Mouse (Mus musculus) neural tube, embryonic 13.5 days (tissue): ENCODE results near the gene Hnf4a. TPM values are rescaled to one million over a fixed set of nuclear protein-coding genes. Genes with fewer than 3 reads are reported as not detected.

Source experiments
- ATAC-seq: fragments of 200-750 bp; cut with Nextera tagmentation; 2 replicates; pipeline ENCODE4 v1.8.0; 2017; ENCODE audit warnings: low read depth, mild to moderate bottlenecking, moderate TSS enrichment, moderate library complexity
- H3K27ac ChIP-seq: fragments of 300-500 bp; sonication (generic); replicated peaks from 2 replicates; pipeline ENCODE4 v1.5.1; 2015; ENCODE audit warnings: moderate library complexity, mild to moderate bottlenecking, inconsistent platforms
- H3K27me3 ChIP-seq: fragments of 300-500 bp; sonication (generic); 2 replicates; pipeline ENCODE4 v1.6.1; 2015; ENCODE audit warnings: mild to moderate bottlenecking, inconsistent platforms
- H3K36me3 ChIP-seq: fragments of 300-500 bp; sonication (generic); 2 replicates; pipeline ENCODE4 v1.6.1; 2015; ENCODE audit warnings: mild to moderate bottlenecking, inconsistent platforms
- H3K4me1 ChIP-seq: fragments of 300-500 bp; sonication (generic); replicated peaks from 2 replicates; pipeline ENCODE4 v1.6.1; 2015; ENCODE audit warnings: inconsistent platforms
- H3K4me2 ChIP-seq: fragments of 300-500 bp; sonication (generic); 2 replicates; pipeline ENCODE4 v1.6.1; 2015; ENCODE audit warnings: inconsistent platforms, mild to moderate bottlenecking, moderate library complexity
- H3K4me3 ChIP-seq: fragments of 300-500 bp; sonication (generic); 2 replicates; pipeline ENCODE4 v1.5.1; 2015; ENCODE audit warnings: mild to moderate bottlenecking, inconsistent platforms
- H3K9ac ChIP-seq: fragments of 300-500 bp; sonication (generic); 2 replicates; pipeline ENCODE4 v1.6.1; 2015; ENCODE audit warnings: moderate library complexity, mild to moderate bottlenecking, inconsistent platforms
- H3K9me3 ChIP-seq: fragments of 300-500 bp; sonication (generic); 2 replicates; pipeline ENCODE4 v1.6.1; 2016; ENCODE audit warnings: inconsistent platforms
- WGBS: fragments of 180-500 bp; shearing (Covaris S2); methylation state at CpG from one replicate; pipeline ENCODE4 v1.1.7; 2015; 5-methylcytosine and 5-hydroxymethylcytosine counted together
- polyA plus RNA-seq: library from polyadenylated mRNA; unstranded; fragments of >200 nt; fragmentation: Nextera tagmentation; extraction: Ambion mirVana; gene quantifications from 2 replicates; pipeline ENCODE4 v1.2.1, GENCODE M21; 2015

Hnf4a gene
- polyA plus RNA-seq, 1 experiment from 2014 or later, result not detected

- ATAC-seq, result no peak
- no peak overlapping the region for H3K27ac ChIP-seq
- H3K36me3 ChIP-seq, result no peaks in the 10 kb centered on the region
- H3K27me3 ChIP-seq, result no peaks in the 10 kb centered on the region
- no peak overlapping the region for H3K9ac ChIP-seq
- H3K4me1 ChIP-seq, result peaks cover 9% of the 10 kb centered on the region
- WGBS, result 22% methylated on average over 5 of the region's 5 CpGs
- H3K4me2 ChIP-seq, result no peak overlapping the region
- H3K4me3 ChIP-seq, result no peak overlapping the region
- H3K9me3 ChIP-seq, result no peaks in the 10 kb centered on the region
Measured at GRCm38 (mm10) chr2:163493031-163493430, 13.6 kb upstream of the Hnf4a start.

- ATAC-seq, result no peak
- no peak overlapping the region for H3K27ac ChIP-seq
Measured at GRCm38 (mm10) chr2:163493976-163494375, 12.6 kb upstream of the Hnf4a start.

GRCm38 (mm10) chr2:163494456-163494855 lies 12.2 kb upstream of the Hnf4a start:
- Histone ChIP-seq H3K9me3 (no peaks in the 10 kb centered on the region), H3K9ac (no peak overlapping the region), H3K4me2 (no peak overlapping the region), H3K4me1 (peaks cover 9% of the 10 kb centered on the region), H3K36me3 (no peaks in the 10 kb centered on the region), H3K4me3 (no peak overlapping the region), H3K27ac (no peak overlapping the region), H3K27me3 (no peaks in the 10 kb centered on the region)
- WGBS, result 58% methylated on average over 6 of the region's 6 CpGs
- no peak for ATAC-seq

More at GRCm38 (mm10) chr2:163493976-163494375, 12.6 kb upstream of the Hnf4a start:
- H3K4me1 ChIP-seq, result peaks cover 9% of the 10 kb centered on the region
- H3K4me2 ChIP-seq, result no peak overlapping the region
- WGBS, result 67% methylated on average over 5 of the region's 5 CpGs
- no peaks in the 10 kb centered on the region for H3K36me3 ChIP-seq
- no peak overlapping the region for H3K4me3 ChIP-seq
- no peaks in the 10 kb centered on the region for H3K9me3 ChIP-seq
- H3K9ac ChIP-seq, result no peak overlapping the region
- no peaks in the 10 kb centered on the region for H3K27me3 ChIP-seq

GRCm38 (mm10) chr2:163502219-163502618 lies 4.4 kb upstream of the Hnf4a start:
- 64% methylated on average over 2 of the region's 2 CpGs for WGBS
- Histone ChIP-seq H3K4me1 (no peaks in the 10 kb centered on the region), H3K9ac (no peak overlapping the region), H3K4me3 (no peak overlapping the region), H3K9me3 (no peaks in the 10 kb centered on the region), H3K36me3 (no peaks in the 10 kb centered on the region), H3K4me2 (no peak overlapping the region), H3K27ac (no peak overlapping the region), H3K27me3 (no peaks in the 10 kb centered on the region)
- no peak for ATAC-seq

- no peak for ATAC-seq
- no peaks in the 10 kb centered on the region for H3K36me3 ChIP-seq
- no peak overlapping the region for H3K27ac ChIP-seq
- no peaks in the 10 kb centered on the region for H3K27me3 ChIP-seq
- H3K4me3 ChIP-seq, result no peak overlapping the region
- WGBS, result 52% methylated on average over 7 of the region's 7 CpGs
- no peak overlapping the region for H3K9ac ChIP-seq
- no peaks in the 10 kb centered on the region for H3K9me3 ChIP-seq
- no peak overlapping the region for H3K4me2 ChIP-seq
- H3K4me1 ChIP-seq, result no peaks in the 10 kb centered on the region
Measured at GRCm38 (mm10) chr2:163503191-163503590, 3.4 kb upstream of the Hnf4a start.

GRCm38 (mm10) chr2:163525761-163526243 lies 19.2 kb downstream of the Hnf4a start:
- no peak overlapping the region for H3K27ac ChIP-seq
- ATAC-seq, result no peak
- H3K4me1 ChIP-seq, result no peaks in the 10 kb centered on the region
- H3K4me3 ChIP-seq, result no peak overlapping the region
- H3K4me2 ChIP-seq, result no peak overlapping the region
- WGBS, result 92% methylated on average over 7 of the region's 7 CpGs
- no peaks in the 10 kb centered on the region for H3K36me3 ChIP-seq
- no peaks in the 10 kb centered on the region for H3K27me3 ChIP-seq
- no peaks in the 10 kb centered on the region for H3K9me3 ChIP-seq
- H3K9ac ChIP-seq, result no peak overlapping the region

GRCm38 (mm10) chr2:163527497-163527896 lies 20.9 kb downstream of the Hnf4a start:
- Histone ChIP-seq H3K4me2 (no peak overlapping the region), H3K4me3 (no peak overlapping the region), H3K9me3 (no peaks in the 10 kb centered on the region), H3K4me1 (no peaks in the 10 kb centered on the region), H3K9ac (no peak overlapping the region), H3K27ac (no peak overlapping the region), H3K36me3 (no peaks in the 10 kb centered on the region), H3K27me3 (no peaks in the 10 kb centered on the region)
- 85% methylated on average over 2 of the region's 2 CpGs for WGBS
- no peak for ATAC-seq

- Histone ChIP-seq H3K9ac (no peak overlapping the region), H3K9me3 (no peaks in the 10 kb centered on the region), H3K27ac (no peak overlapping the region), H3K36me3 (no peaks in the 10 kb centered on the region), H3K4me2 (no peak overlapping the region), H3K4me1 (peaks cover 4% of the 10 kb centered on the region; the same call in 1 of the 2 replicates), H3K4me3 (no peak overlapping the region), H3K27me3 (no peaks in the 10 kb centered on the region)
- 60% methylated on average over 8 of the region's 8 CpGs for WGBS
- no peak for ATAC-seq
Measured at GRCm38 (mm10) chr2:163530418-163530817, 23.8 kb downstream of the Hnf4a start.

GRCm38 (mm10) chr2:163531917-163532316 lies 25.3 kb downstream of the Hnf4a start:
- WGBS, result 19% methylated on average over 9 of the region's 9 CpGs

GRCm38 (mm10) chr2:163533226-163533625 lies 26.6 kb downstream of the Hnf4a start:
- 88% methylated on average over 9 of the region's 9 CpGs for WGBS
- peaks cover 4% of the 10 kb centered on the region; the same call in 1 of the 2 replicates for H3K4me1 ChIP-seq
- H3K27me3 ChIP-seq, result no peaks in the 10 kb centered on the region
- ATAC-seq, result no peak
- H3K9ac ChIP-seq, result no peak overlapping the region
- H3K4me2 ChIP-seq, result no peak overlapping the region
- H3K36me3 ChIP-seq, result no peaks in the 10 kb centered on the region
- H3K27ac ChIP-seq, result no peak overlapping the region
- no peak overlapping the region for H3K4me3 ChIP-seq
- no peaks in the 10 kb centered on the region for H3K9me3 ChIP-seq

More at GRCm38 (mm10) chr2:163531917-163532316, 25.3 kb downstream of the Hnf4a start:
- Histone ChIP-seq H3K9ac (no peak overlapping the region), H3K9me3 (no peaks in the 10 kb centered on the region), H3K27ac (no peak overlapping the region), H3K36me3 (no peaks in the 10 kb centered on the region), H3K27me3 (no peaks in the 10 kb centered on the region), H3K4me3 (no peak overlapping the region), H3K4me2 (no peak overlapping the region), H3K4me1 (peaks cover 4% of the 10 kb centered on the region; the same call in 1 of the 2 replicates)
- ATAC-seq, result no peak

- Histone ChIP-seq H3K4me1 (peaks cover 4% of the 10 kb centered on the region; the same call in 1 of the 2 replicates), H3K9ac (peak overlapping the region; percentile 57), H3K36me3 (no peaks in the 10 kb centered on the region), H3K27ac (no peak overlapping the region), H3K27me3 (no peaks in the 10 kb centered on the region), H3K4me3 (peak overlapping the region; percentile 22), H3K4me2 (peak overlapping the region; percentile 57), H3K9me3 (no peaks in the 10 kb centered on the region)
- 10% methylated on average over 22 of the region's 22 CpGs for WGBS
- ATAC-seq, result peak; percentile 82
Measured at GRCm38 (mm10) chr2:163534958-163535524, 28.4 kb downstream of the Hnf4a start.

- Histone ChIP-seq H3K9ac (no peak overlapping the region), H3K4me3 (no peak overlapping the region), H3K27me3 (no peaks in the 10 kb centered on the region), H3K9me3 (no peaks in the 10 kb centered on the region), H3K27ac (no peak overlapping the region), H3K4me1 (peaks cover 4% of the 10 kb centered on the region; the same call in 1 of the 2 replicates), H3K36me3 (no peaks in the 10 kb centered on the region), H3K4me2 (no peak overlapping the region)
- ATAC-seq, result no peak
- WGBS, result 81% methylated on average over 5 of the region's 5 CpGs
Measured at GRCm38 (mm10) chr2:163537443-163537842, 30.8 kb downstream of the Hnf4a start.

GRCm38 (mm10) chr2:163538410-163538809 lies 31.8 kb downstream of the Hnf4a start:
- Histone ChIP-seq H3K27me3 (no peaks in the 10 kb centered on the region), H3K9ac (no peak overlapping the region), H3K4me3 (no peak overlapping the region), H3K4me1 (peaks cover 4% of the 10 kb centered on the region; the same call in 1 of the 2 replicates), H3K4me2 (no peak overlapping the region), H3K36me3 (no peaks in the 10 kb centered on the region), H3K9me3 (no peaks in the 10 kb centered on the region), H3K27ac (no peak overlapping the region)
- 90% methylated on average over 2 of the region's 2 CpGs for WGBS
- ATAC-seq, result no peak
